Mouse (Mus musculus): Measurements from ENCODE around the gene Cfdp1. TPM values are rescaled to one million over a fixed set of nuclear protein-coding genes. Genes with fewer than 3 reads are reported as not detected.

Gene Cfdp1
- total RNA-seq, 4 experiments from 2014 or later, result 11.7 to 17.6 (median 14.7) TPM

DNA sequence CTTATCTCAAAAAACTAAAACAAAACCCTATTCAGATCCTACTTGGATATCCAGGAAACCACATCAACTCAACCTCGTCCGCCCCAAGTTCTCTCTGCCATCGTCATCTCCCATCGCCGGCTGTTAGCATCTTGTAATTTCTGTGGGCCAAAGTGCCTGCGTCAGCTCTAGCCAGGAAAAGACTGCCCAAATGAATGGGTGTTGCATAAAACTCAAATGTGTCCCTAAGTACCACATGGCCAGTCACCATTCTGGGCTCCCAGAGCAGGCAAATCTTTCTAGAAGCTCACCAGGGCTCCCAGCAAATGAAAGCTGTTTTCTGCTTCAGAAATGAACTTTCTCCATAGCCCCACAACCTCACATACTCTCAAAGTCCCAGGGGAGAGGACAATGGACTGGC, 112.5 kb downstream of the Cfdp1 start:
- DNase-seq (ENCODE audit: low spot score in 2 of 2), result no peak

- no peak for DNase-seq (ENCODE audit: low spot score in 2 of 2)
These were observed 113.1 kb downstream of the Cfdp1 start for GRCm38 (mm10) chr8:111740994-111741393.

DNA sequence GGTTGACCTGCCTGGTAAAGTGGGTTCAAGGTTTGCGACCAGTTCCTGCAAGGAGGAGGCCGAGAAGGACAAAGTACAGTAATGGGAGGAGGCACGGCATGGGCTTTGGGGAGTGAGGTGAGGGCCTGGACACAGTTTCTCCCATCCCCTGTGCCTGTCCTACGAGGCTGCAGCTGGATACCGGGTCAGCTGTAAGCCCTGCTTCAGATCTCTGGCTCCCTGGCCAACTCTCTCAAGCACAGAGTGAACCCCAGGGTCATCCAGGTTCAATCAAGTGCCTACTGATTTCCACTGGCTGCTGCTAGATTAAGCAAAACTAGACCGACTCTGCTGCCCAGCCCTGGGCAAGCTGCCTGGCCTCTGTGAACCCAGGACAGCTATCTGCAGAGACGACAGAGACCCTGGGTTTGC, 113.8 kb downstream of the Cfdp1 start:
- no peak for DNase-seq (ENCODE audit: low spot score in 2 of 2)

DNA sequence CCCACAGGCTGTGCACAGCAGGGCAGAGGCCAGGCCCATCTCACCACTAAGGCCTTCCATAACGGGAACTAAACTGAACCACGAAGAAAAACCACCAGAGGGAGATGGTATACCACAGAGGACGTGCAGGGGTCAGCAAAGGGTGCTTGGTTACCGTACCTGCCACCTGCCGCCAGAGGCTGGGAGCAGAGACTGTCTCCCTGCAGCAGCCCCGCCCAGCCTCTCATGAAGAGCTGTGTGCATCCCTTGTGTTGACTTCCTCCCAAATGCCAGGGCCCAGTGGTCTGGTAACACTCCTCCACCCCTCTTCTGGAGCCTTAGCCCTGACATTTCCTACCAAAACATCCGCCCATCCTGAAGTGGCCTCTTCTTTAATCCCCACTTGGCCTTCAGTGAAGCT, 114.5 kb downstream of the Cfdp1 start:
- no peak for DNase-seq (ENCODE audit: low spot score in 2 of 2)

GRCm38 (mm10) chr8:111738867-111739266, 115.2 kb downstream of the Cfdp1 start:
- DNase-seq (ENCODE audit: low spot score in 2 of 2), result no peak

GRCm38 (mm10) chr8:111736321-111736720, 117.8 kb downstream of the Cfdp1 start:
- DNase-seq (ENCODE audit: low spot score in 2 of 2), result no peak

GRCm38 (mm10) chr8:111735791-111736190, 118.3 kb downstream of the Cfdp1 start:
- no peak for DNase-seq (ENCODE audit: low spot score in 2 of 2)

- DNase-seq (ENCODE audit: low spot score in 2 of 2), result no peak
These were observed 118.7 kb downstream of the Cfdp1 start for GRCm38 (mm10) chr8:111735335-111735761.

DNA sequence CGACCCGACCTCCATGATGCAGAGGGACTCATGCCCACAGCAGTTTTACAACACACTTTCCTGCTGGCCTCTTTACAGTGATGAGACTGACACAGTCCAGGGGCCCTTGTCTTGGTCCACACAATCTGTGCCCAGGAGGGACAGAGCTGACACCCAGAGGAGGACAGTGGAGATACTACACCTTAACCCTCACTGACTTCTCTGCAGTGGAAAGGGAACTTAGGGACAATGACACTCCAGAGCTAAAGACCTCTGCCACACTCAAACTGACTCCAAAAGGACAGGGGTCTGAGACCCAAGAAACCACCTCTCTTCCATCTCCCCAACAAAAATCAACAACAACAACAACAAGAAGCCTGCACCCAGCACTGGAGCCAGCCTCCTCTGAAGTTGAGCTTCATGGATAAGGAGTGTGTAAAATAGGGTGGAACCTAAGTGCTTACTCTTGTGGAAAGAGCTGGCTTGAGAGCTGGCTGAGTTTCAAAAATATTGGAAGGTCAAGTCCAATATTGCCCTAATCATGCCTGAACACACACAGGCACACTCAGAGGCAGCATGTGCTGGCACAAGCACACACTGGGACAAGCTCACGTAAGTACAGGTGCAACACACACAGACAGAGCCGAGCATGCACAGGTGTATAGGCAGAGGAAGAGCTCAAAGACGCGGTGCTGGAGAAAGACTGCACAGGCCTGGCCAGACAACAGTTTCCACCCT, 119.7 kb downstream of the Cfdp1 start:
- no peak for DNase-seq (ENCODE audit: low spot score in 2 of 2)

GRCm38 (mm10) chr8:111733581-111734243, 120.4 kb downstream of the Cfdp1 start:
- DNase-seq (ENCODE audit: low spot score in 2 of 2), result no peak

DNA sequence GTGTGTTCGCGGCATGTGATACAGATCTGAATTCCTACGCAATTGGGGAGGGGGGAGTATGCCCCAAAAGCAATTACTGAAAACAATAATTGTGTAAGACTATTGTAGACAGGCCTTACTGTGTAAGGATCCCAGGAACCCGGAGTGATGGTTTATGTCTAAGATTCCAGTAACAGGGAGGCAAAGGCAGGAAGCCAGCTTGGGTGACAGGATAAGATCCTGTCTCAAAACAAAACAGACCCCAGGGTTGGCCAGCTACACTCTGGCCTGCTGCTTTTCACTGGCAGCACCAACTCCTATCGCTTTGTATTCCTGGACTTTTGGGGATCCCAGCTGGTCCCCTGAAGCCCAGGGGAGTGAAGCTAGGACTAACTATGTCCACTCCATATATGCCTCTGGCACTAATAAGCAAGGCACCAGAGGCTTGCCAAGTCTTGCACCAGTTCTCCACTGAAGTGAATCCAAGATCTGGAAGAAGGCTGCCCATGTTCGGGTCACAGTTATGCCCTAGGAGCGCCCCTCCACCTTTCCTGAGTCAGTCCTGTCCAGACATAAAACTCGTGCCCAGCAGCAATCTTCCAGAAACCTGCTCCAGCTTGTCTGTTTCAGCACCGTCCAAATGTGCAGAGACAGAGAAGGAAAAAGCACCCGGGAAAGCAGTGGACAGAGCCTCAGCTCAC, 121.5 kb downstream of the Cfdp1 start:
- DNase-seq (ENCODE audit: low spot score in 2 of 2), result no peak

- DNase-seq (ENCODE audit: low spot score in 2 of 2), result peak; percentile 95 to 97
These were observed 122.1 kb downstream of the Cfdp1 start for GRCm38 (mm10) chr8:111732004-111732403.

- DNase-seq (ENCODE audit: low spot score in 2 of 2), result peak in 1 of 2 experiments; percentile 37
These were observed 122.7 kb downstream of the Cfdp1 start for GRCm38 (mm10) chr8:111731231-111731977.

DNA sequence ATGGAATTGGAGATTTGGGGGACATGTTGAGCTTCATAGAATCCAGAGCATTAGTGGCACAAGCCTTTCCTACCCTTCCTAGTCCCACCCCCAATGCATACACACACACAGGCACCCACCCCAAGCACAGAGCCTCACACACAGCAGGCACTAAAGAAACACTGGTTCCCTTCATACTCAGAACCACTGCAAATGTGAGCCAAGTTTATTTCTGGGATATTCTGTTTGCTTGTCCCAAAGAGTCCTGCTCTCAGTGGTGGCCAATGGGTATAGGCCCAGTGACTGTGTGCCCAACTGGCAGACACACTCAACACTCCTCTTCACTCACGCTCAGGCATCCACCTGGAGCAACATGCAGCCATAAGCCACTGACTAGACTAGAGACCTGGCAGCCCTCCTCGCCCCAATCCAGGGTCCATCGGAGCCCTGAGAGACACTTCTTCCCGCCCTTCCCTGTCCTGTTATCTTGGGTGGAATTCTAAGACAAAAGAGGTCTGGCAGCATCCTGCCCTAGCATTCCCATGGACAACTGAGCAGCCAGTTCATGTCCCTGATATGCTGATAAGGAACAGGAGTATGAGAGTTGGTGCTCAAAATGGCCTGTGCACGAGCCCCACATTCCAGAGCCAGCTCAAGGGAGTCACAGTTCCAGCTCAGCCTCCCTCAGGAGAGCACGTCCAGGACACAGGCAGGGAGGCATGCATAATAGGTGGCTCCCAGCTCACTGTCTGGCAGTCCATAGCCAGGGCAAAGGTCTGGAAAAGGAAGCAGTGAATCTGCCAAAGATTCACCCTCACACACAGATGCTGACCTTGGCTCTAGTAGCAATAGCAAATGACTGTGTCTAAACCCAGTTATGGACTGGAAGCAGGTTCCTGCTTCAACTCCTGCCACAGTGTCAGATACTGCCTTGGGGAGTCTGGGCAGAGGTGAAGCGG, 124.6 kb downstream of the Cfdp1 start:
- no peak for DNase-seq (ENCODE audit: low spot score in 2 of 2)

DNA sequence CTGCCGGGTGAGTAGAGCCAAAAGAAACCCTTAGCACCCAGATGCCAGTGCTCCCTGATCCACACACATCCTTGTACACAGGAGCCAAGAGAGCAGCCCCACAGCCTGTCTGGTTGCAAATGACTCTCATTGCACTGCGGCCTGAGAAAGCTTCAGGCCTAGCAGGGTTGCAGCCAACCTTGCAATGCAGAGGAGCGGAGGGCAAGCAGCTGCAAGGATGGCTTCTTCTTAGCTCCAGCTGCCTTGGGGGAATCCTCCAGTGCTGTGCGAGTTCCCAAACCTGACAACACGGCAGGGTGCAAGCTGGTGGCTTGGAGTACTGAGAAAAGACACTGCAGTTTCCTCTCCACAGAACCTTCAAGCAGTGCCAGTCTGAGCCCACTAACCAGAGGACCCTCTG, 125.6 kb downstream of the Cfdp1 start:
- no peak for DNase-seq (ENCODE audit: low spot score in 2 of 2)

DNA sequence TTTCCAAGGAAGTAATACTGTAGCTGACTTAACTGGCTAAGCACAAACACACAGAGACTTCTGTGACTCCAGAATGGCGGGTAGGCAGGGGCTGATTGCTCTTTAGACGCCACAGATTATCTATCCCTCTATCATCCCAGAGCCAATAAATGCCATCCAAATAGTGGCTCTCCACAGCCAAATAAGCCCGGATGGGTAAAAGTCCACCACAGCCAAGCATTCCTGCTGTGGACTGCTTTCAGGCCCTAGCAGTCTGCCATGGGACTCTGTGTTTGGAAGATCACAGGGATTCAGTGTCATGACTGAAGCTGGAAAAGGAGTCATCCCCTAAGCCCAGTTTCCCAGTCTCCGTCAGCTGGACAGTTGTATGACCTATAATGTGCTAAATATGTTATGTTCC, 126.5 kb downstream of the Cfdp1 start:
- no peak for DNase-seq (ENCODE audit: low spot score in 2 of 2)

GRCm38 (mm10) chr8:111726102-111726900, 127.8 kb downstream of the Cfdp1 start:
- DNase-seq (ENCODE audit: low spot score in 2 of 2), result peak; percentile 86 to 93

DNA sequence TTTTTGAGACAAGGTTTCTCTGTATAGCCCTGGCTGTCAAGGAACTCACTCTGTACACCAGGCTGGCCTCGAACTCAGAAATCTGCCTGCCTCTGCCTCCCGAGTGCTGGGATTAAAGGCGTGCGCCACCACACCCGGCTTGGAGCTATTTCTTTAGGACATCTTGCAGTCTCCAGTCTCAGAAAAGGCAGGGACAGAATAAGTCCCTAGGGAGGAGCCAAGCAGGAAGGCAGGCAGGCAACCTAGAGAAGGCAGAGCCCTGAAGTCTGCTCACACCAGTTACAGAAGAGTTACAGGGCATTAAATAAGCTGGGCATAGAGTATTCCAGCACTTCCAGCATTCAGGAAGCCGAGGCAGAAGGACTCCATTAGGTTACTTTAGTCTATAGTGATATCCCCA, 128.8 kb downstream of the Cfdp1 start:
- DNase-seq (ENCODE audit: low spot score in 2 of 2), result no peak

- DNase-seq (ENCODE audit: low spot score in 2 of 2), result no peak
These were observed 134.0 kb downstream of the Cfdp1 start for GRCm38 (mm10) chr8:111720115-111720544.

DNA sequence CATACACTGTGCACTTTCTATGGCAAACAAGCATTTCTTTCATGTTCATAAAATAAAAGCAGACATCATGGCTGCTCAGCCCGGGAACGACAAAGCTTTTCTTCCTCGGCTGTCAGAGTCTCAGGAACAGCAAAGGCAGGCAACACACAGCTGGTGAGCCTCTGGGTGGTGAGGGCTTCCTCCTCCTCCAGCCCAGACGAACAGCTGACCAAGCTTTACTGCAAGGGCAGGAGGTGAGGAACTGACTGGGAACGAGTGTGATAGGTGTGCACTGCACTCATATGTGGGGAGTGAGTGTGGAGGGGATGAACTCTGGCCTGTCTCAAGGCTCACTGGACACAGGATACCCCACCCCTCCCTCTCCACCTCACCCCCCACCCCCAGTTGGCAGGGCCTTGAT, 135.2 kb downstream of the Cfdp1 start:
- DNase-seq (ENCODE audit: low spot score in 2 of 2), result no peak
